Mouse (Mus musculus) kidney, adult 2 months (tissue): ENCODE measurements around the gene Dnaaf5.

Source experiments
- CTCF ChIP-seq: fragments of 200-500 bp; conservative IDR thresholded peaks from 2 replicates; pipeline ENCODE4 v1.5.1; 2011; ENCODE audit warnings: low read depth, mild to moderate bottlenecking, control low read depth, low read length, moderate library complexity, mixed read lengths; ENCODE audit not compliant: insufficient read depth, insufficient read length
- POLR2A ChIP-seq: fragments of 200-500 bp; IDR thresholded peaks from one replicate; pipeline ENCODE4 v1.6.1; 2011; ENCODE audit warnings: low read depth, low read length, control low read depth

DNA sequence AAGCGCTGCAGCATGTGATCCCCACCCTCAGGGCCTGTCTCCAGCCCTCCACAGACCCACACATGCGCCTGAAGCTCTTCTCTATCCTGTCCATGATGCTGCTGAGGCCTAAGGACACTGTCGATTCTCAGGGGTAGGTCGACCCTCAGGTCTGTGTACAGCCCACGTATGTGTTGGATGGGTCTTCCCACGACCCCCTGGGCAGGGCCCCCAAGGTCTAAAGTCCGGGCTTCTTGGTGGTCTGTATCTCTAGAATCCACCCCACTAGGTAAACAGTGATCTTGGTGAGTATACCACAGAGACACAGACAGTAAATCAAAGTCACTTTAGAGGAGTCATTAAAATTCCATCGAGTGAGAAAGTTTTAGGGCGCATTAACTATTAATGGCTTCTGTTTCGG lies 24.1 kb downstream of the Dnaaf5 start:
- TF ChIP-seq CTCF (no peak), POLR2A (no peak)
